8 mouse cellular contexts compared by ENCODE assay signal in genomic region chr14:60736591-60737192, GRCm38 (mm10). TPM values are rescaled to one million over a fixed set of nuclear protein-coding genes. Genes with fewer than 3 reads are reported as not detected.
DNase-seq lines count a peak whose midpoint lies in the region; ATAC-seq lines count a peak whose summit lies in the region.

No protein-coding gene starts in this region.

- peak; percentile 92 for DNase-seq in CD4-positive, CD25-positive, alpha-beta regulatory T cell, adult 2 months (ENCODE audit: low read depth, low spot score)
- peak; percentile 93 for DNase-seq in R1 (ENCODE audit: low read depth, low spot score)
- DNase-seq in forebrain, embryonic 14.5 days (ENCODE audit: low spot score): peak; percentile 42
- DNase-seq in neural tube, embryonic 10.5 days (ENCODE audit: extremely low spot score, low spot score): peak; percentile 32
- no peak for DNase-seq in cerebellum, postnatal 10 days
- no peak for DNase-seq in frontal cortex, postnatal 14 days (ENCODE audit: low spot score in 2 of 2)

- no peak overlapping the region for H3K4me2 ChIP-seq in forebrain, embryonic 14.5 days (ENCODE audit: low read length)
- H3K4me2 ChIP-seq in hindbrain, embryonic 15.5 days: no peak overlapping the region
- peak overlapping the region; percentile 41 for H3K4me2 ChIP-seq in liver, embryonic 15.5 days

- peak overlapping the region; percentile 40 for H3K9ac ChIP-seq in forebrain, embryonic 14.5 days (ENCODE audit: low read length)
- no peak overlapping the region for H3K9ac ChIP-seq in hindbrain, embryonic 15.5 days
- no peak overlapping the region for H3K9ac ChIP-seq in liver, embryonic 15.5 days

- peak; percentile 15; the same call in 1 of the 2 replicates for ATAC-seq in forebrain, embryonic 14.5 days
- no peak for ATAC-seq in hindbrain, embryonic 15.5 days (ENCODE audit: low FRiP score, low read depth)
- ATAC-seq in liver, embryonic 15.5 days (ENCODE audit: insufficient read depth): peak; percentile 52

- no peaks in the 10 kb centered on the region for H3K9me3 ChIP-seq in forebrain, embryonic 14.5 days (replicated peaks; ENCODE audit: control insufficient read depth, low read length)
- H3K9me3 ChIP-seq in hindbrain, embryonic 15.5 days: no peaks in the 10 kb centered on the region
- H3K9me3 ChIP-seq in liver, embryonic 15.5 days (replicated peaks): no peaks in the 10 kb centered on the region

- peak overlapping the region; percentile 70; the same call in 1 of the 2 replicates for H3K27ac ChIP-seq in forebrain, embryonic 14.5 days (ENCODE audit: low read depth, low read length)
- peak overlapping the region; percentile 68 for H3K27ac ChIP-seq in hindbrain, embryonic 15.5 days (replicated peaks)
- peak overlapping the region; percentile 77 for H3K27ac ChIP-seq in liver, embryonic 15.5 days (replicated peaks)

- WGBS in forebrain, embryonic 14.5 days: 5% methylated on average over 4 of the region's 4 CpGs
- WGBS in hindbrain, embryonic 15.5 days: 18% methylated on average over 4 of the region's 4 CpGs
- 11% methylated on average over 4 of the region's 4 CpGs for WGBS in liver, embryonic 15.5 days (ENCODE audit: insufficient replicate concordance)

- H3K27me3 ChIP-seq in forebrain, embryonic 14.5 days (replicated peaks; ENCODE audit: control insufficient read depth, insufficient read depth, low read length): no peaks in the 10 kb centered on the region
- H3K27me3 ChIP-seq in hindbrain, embryonic 15.5 days: no peaks in the 10 kb centered on the region
- H3K27me3 ChIP-seq in liver, embryonic 15.5 days: no peaks in the 10 kb centered on the region

- H3K4me1 ChIP-seq in forebrain, embryonic 14.5 days (ENCODE audit: control insufficient read depth, insufficient read depth, low read length): peaks cover 45% of the 10 kb centered on the region
- peaks cover 62% of the 10 kb centered on the region for H3K4me1 ChIP-seq in hindbrain, embryonic 15.5 days (replicated peaks)
- peaks cover 37% of the 10 kb centered on the region for H3K4me1 ChIP-seq in liver, embryonic 15.5 days (replicated peaks)

- no peak overlapping the region for H3K4me3 ChIP-seq in forebrain, embryonic 14.5 days (ENCODE audit: low read depth, low read length)
- H3K4me3 ChIP-seq in hindbrain, embryonic 15.5 days: no peak overlapping the region
- no peak overlapping the region for H3K4me3 ChIP-seq in liver, embryonic 15.5 days (replicated peaks)

- no peaks in the 10 kb centered on the region for H3K36me3 ChIP-seq in forebrain, embryonic 14.5 days (ENCODE audit: control insufficient read depth, insufficient read depth, low read length)
- no peaks in the 10 kb centered on the region for H3K36me3 ChIP-seq in hindbrain, embryonic 15.5 days
- 0 out of 2 replicates have a peak, but pooled peaks cover 3% of the 10 kb centered on the region for H3K36me3 ChIP-seq in liver, embryonic 15.5 days (replicated peaks)

RNA-seq across cellular contexts. Expression of gene C1qtnf9, which starts 31.2 kb away (rescaled TPM):
- not detected in 2 replicates for polyA plus RNA-seq in forebrain, embryonic 14.5 days (2014; fragmentation: Nextera tagmentation; extraction: Ambion mirVana)
- polyA plus RNA-seq in hindbrain, embryonic 15.5 days (2015; fragmentation: Nextera tagmentation; extraction: Ambion mirVana): 0.08 and 0.22 TPM in 2 replicates
- polyA plus RNA-seq in liver, embryonic 15.5 days (2015; fragmentation: Nextera tagmentation; extraction: Ambion mirVana): 0.17 and 0.23 TPM in 2 replicates

RNA-seq across cellular contexts. Expression of gene Mipep, which starts 47.7 kb away (rescaled TPM):
- 22.9 and 24.4 TPM in 2 replicates for polyA plus RNA-seq in forebrain, embryonic 14.5 days (2014; fragmentation: Nextera tagmentation; extraction: Ambion mirVana)
- 18.6 and 20.2 TPM in 2 replicates for polyA plus RNA-seq in hindbrain, embryonic 15.5 days (2015; fragmentation: Nextera tagmentation; extraction: Ambion mirVana)
- polyA plus RNA-seq in liver, embryonic 15.5 days (2015; fragmentation: Nextera tagmentation; extraction: Ambion mirVana): 10.2 and 10.7 TPM in 2 replicates

Comparison
In these comparisons a context has a peak if more than half of its experiments do, and no peak if none do; other contexts are left out.
1. DNase-seq: peak in CD4-positive, CD25-positive, alpha-beta regulatory T cell, adult 2 months (single experiment), R1 (single experiment), forebrain, embryonic 14.5 days (single experiment) and neural tube, embryonic 10.5 days (single experiment); none in cerebellum, postnatal 10 days (0 of 2) and frontal cortex, postnatal 14 days (0 of 2).
2. Peak in every context shown above with its lines, with median percentiles within 50 percentile points of each other: H3K27ac ChIP-seq.